1 mouse cellular context compared by ENCODE assay signal in the genomic region with DNA sequence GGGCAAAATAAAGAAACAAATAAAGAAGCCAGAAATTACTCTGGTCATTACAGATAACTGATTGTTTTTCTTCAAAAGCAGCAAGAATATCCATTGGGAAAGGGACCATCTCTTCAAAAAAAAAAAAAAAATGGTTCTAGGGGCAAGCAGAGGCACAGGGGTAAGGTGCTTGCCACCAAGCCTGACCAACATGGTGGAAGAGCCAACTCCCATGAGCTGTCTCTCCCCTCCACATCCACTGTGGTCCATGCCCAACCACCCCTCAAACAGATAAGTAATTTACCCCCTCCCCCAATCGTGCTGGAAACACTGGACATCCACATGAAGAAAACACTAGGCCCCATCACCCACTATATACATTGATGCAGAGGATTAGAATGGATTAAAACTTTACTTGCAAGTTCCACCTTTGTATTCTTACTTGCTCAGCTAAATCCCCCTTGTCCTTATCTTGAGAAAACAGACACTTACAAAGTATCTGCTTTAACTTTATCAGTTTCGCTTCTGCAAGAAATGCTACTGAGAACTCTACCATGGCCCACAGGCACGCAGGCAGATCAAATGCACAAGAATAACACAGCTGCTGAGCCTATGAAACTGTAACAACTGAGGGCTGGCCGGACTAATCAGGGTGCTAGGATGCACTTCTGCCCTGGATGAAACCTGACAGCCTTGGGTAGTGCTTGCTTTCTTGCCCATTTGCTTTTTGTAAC.
TF ChIP-seq lines count a peak whose summit lies in the region.

No protein-coding gene starts in this region.

TF ChIP-seq in MEL, 35 proteins besides CTCF, POLR2A, EP300 and RAD21:
- TF ChIP-seq JUND (IDR thresholded peaks at IDR 0.05; ENCODE audit: low read depth, low read length) (no peak), E2F4 (IDR thresholded peaks at IDR 0.05; ENCODE audit: borderline replicate concordance, low read depth, low read length) (no peak), UBTF (IDR thresholded peaks at IDR 0.05; ENCODE audit: borderline replicate concordance, insufficient read depth, low read depth, low read length) (no peak), MXI1 (IDR thresholded peaks at IDR 0.05; ENCODE audit: low read depth, low read length) (peak; percentile 7; the same call in 1 of the 2 replicates), TCF12 (IDR thresholded peaks at IDR 0.05; ENCODE audit: low read depth, low read length) (peak; percentile 93), CHD1 (IDR thresholded peaks at IDR 0.05; ENCODE audit: low read depth, low read length) (no peak), RCOR1 (IDR thresholded peaks at IDR 0.05; ENCODE audit: low read depth, low read length) (peak; percentile 86), TAL1 (IDR thresholded peaks at IDR 0.05; ENCODE audit: low read length) (peak; percentile 82), GATA1 (IDR thresholded peaks at IDR 0.05; ENCODE audit: low read depth, low read length) (peak; percentile 88), POLR2AphosphoS2 (IDR thresholded peaks at IDR 0.05; ENCODE audit: low read length) (no peak), MAFK (IDR thresholded peaks at IDR 0.05; ENCODE audit: borderline replicate concordance, low read depth, low read length) (peak; percentile 77), CHD2 (IDR thresholded peaks at IDR 0.05; ENCODE audit: low read length) (no peak), MYC (IDR thresholded peaks at IDR 0.05; ENCODE audit: low read depth, low read length) (no peak), ZMIZ1 (IDR thresholded peaks at IDR 0.05; ENCODE audit: low read depth, low read length) (no peak), MEF2A (IDR thresholded peaks at IDR 0.05; ENCODE audit: extremely low read depth, insufficient replicate concordance, low read depth, low read length, poor library complexity, severe bottlenecking) (no peak), MAX (IDR thresholded peaks at IDR 0.05; ENCODE audit: low read length) (no peak), MAZ (IDR thresholded peaks at IDR 0.05; ENCODE audit: low read depth, low read length) (no peak), NRF1 (IDR thresholded peaks at IDR 0.05; ENCODE audit: insufficient read depth, low read depth, low read length, poor library complexity, severe bottlenecking) (no peak), ZKSCAN1 (IDR thresholded peaks at IDR 0.05; ENCODE audit: low read depth, low read length) (no peak), GABPA (IDR thresholded peaks at IDR 0.05; ENCODE audit: low read depth, low read length) (no peak), ETS1 (IDR thresholded peaks at IDR 0.05; ENCODE audit: low read depth, low read length) (peak; percentile 82), SIN3A (IDR thresholded peaks at IDR 0.05; ENCODE audit: low read length) (peak; percentile 38; the same call in 1 of the 2 replicates), USF1 (IDR thresholded peaks at IDR 0.05; ENCODE audit: low read depth, low read length) (no peak), POLR2AphosphoS5 (IDR thresholded peaks at IDR 0.05; ENCODE audit: borderline replicate concordance, low read depth, low read length) (no peak)
